Mouse (Mus musculus): ENCODE measurements around the gene AC131692.1. TPM values are rescaled to one million over a fixed set of nuclear protein-coding genes. Genes with fewer than 3 reads are reported as not detected.

The AC131692.1 gene
- polyA plus RNA-seq, 1 experiment: 5.9 TPM

GRCm38 (mm10) chr19:6102169-6102853, 8.1 kb downstream of the AC131692.1 start:
- Histone ChIP-seq H3K36me3 (ENCODE audit: control insufficient read depth, insufficient read depth, low read length, poor library complexity, severe bottlenecking) (peaks cover 11% of the 10 kb centered on the region), H3K9ac (ENCODE audit: low read depth, poor library complexity, severe bottlenecking) (no peak overlapping the region), H3K4me1 (ENCODE audit: control insufficient read depth, insufficient read depth, low read length) (peaks cover 2% of the 10 kb centered on the region), H3K27ac (ENCODE audit: insufficient read depth, low read length) (no peak overlapping the region), H3K4me3 (ENCODE audit: low read depth, low read length) (no peak overlapping the region), H3K9me3 (replicated peaks; ENCODE audit: control insufficient read depth, insufficient read depth, low read length, poor library complexity, severe bottlenecking) (no peaks in the 10 kb centered on the region), H3K27me3 (ENCODE audit: control insufficient read depth, insufficient read depth, low read length, poor library complexity, severe bottlenecking) (no peaks in the 10 kb centered on the region)
- TF ChIP-seq EP300 (IDR thresholded peaks at IDR 0.05; ENCODE audit: insufficient read depth, low read depth, low read length) (no peak), CTCF (IDR thresholded peaks at IDR 0.05; ENCODE audit: low read depth, low read length) (no peak), POLR2A (IDR thresholded peaks at IDR 0.05; ENCODE audit: insufficient read depth, low read length) (no peak)

- Histone ChIP-seq H3K4me3 (ENCODE audit: low read depth, low read length) (no peak overlapping the region), H3K9ac (ENCODE audit: low read depth, poor library complexity, severe bottlenecking) (no peak overlapping the region), H3K9me3 (replicated peaks; ENCODE audit: control insufficient read depth, insufficient read depth, low read length, poor library complexity, severe bottlenecking) (no peaks in the 10 kb centered on the region), H3K27me3 (ENCODE audit: control insufficient read depth, insufficient read depth, low read length, poor library complexity, severe bottlenecking) (no peaks in the 10 kb centered on the region), H3K4me1 (ENCODE audit: control insufficient read depth, insufficient read depth, low read length) (peaks cover 2% of the 10 kb centered on the region), H3K27ac (ENCODE audit: insufficient read depth, low read length) (no peak overlapping the region), H3K36me3 (ENCODE audit: control insufficient read depth, insufficient read depth, low read length, poor library complexity, severe bottlenecking) (0 out of 2 replicates have a peak, but pooled peaks cover 5% of the 10 kb centered on the region)
- no peak for TF ChIP-seq CTCF (IDR thresholded peaks at IDR 0.05; ENCODE audit: low read depth, low read length)
- TF ChIP-seq POLR2A (IDR thresholded peaks at IDR 0.05; ENCODE audit: insufficient read depth, low read length): no peak
- TF ChIP-seq EP300 (IDR thresholded peaks at IDR 0.05; ENCODE audit: insufficient read depth, low read depth, low read length): no peak
Measured at GRCm38 (mm10) chr19:6104476-6104875, 10.3 kb downstream of the AC131692.1 start.

- TF ChIP-seq EP300 (IDR thresholded peaks at IDR 0.05; ENCODE audit: insufficient read depth, low read depth, low read length) (no peak), POLR2A (IDR thresholded peaks at IDR 0.05; ENCODE audit: insufficient read depth, low read length) (no peak), CTCF (IDR thresholded peaks at IDR 0.05; ENCODE audit: low read depth, low read length) (no peak)
- Histone ChIP-seq H3K9me3 (replicated peaks; ENCODE audit: control insufficient read depth, insufficient read depth, low read length, poor library complexity, severe bottlenecking) (no peaks in the 10 kb centered on the region), H3K27ac (ENCODE audit: insufficient read depth, low read length) (no peak within 1 kb of the TSS), H3K9ac (ENCODE audit: low read depth, poor library complexity, severe bottlenecking) (no peak within 1 kb of the TSS), H3K4me1 (ENCODE audit: control insufficient read depth, insufficient read depth, low read length) (peaks cover 2% of the 10 kb centered on the region), H3K36me3 (ENCODE audit: control insufficient read depth, insufficient read depth, low read length, poor library complexity, severe bottlenecking) (0 out of 2 replicates have a peak, but pooled peaks cover 3% of the 10 kb centered on the region), H3K4me3 (ENCODE audit: low read depth, low read length) (no peak within 1 kb of the TSS), H3K27me3 (ENCODE audit: control insufficient read depth, insufficient read depth, low read length, poor library complexity, severe bottlenecking) (no peaks in the 10 kb centered on the region)
Measured at GRCm38 (mm10) chr19:6105586-6105985, 11.4 kb downstream of the AC131692.1 start, which contains the start of gene Naaladl1. TSS of gene Naaladl1 (plus strand) at chr19:6105782.

- Histone ChIP-seq H3K4me3 (ENCODE audit: low read depth, low read length) (no peak overlapping the region), H3K27ac (ENCODE audit: insufficient read depth, low read length) (no peak overlapping the region), H3K9ac (ENCODE audit: low read depth, poor library complexity, severe bottlenecking) (no peak overlapping the region), H3K9me3 (replicated peaks; ENCODE audit: control insufficient read depth, insufficient read depth, low read length, poor library complexity, severe bottlenecking) (no peaks in the 10 kb centered on the region), H3K4me1 (ENCODE audit: control insufficient read depth, insufficient read depth, low read length) (no peaks in the 10 kb centered on the region), H3K36me3 (ENCODE audit: control insufficient read depth, insufficient read depth, low read length, poor library complexity, severe bottlenecking) (peaks cover 14% of the 10 kb centered on the region), H3K27me3 (ENCODE audit: control insufficient read depth, insufficient read depth, low read length, poor library complexity, severe bottlenecking) (no peaks in the 10 kb centered on the region)
- TF ChIP-seq POLR2A (IDR thresholded peaks at IDR 0.05; ENCODE audit: insufficient read depth, low read length): no peak
- TF ChIP-seq CTCF (IDR thresholded peaks at IDR 0.05; ENCODE audit: low read depth, low read length): no peak
- TF ChIP-seq EP300 (IDR thresholded peaks at IDR 0.05; ENCODE audit: insufficient read depth, low read depth, low read length): no peak
Measured at GRCm38 (mm10) chr19:6113116-6113515, 18.9 kb downstream of the AC131692.1 start.

GRCm38 (mm10) chr19:6116113-6116850, 22.1 kb downstream of the AC131692.1 start:
- H3K27me3 ChIP-seq (ENCODE audit: control insufficient read depth, insufficient read depth, low read length, poor library complexity, severe bottlenecking): no peaks in the 10 kb centered on the region
- no peak overlapping the region for H3K27ac ChIP-seq (ENCODE audit: insufficient read depth, low read length)
- H3K4me3 ChIP-seq (ENCODE audit: low read depth, low read length): no peak overlapping the region
- H3K9ac ChIP-seq (ENCODE audit: low read depth, poor library complexity, severe bottlenecking): 0 out of 2 replicates have a peak overlapping the region, but pooled peaks have one; percentile 86
- peaks cover 2% of the 10 kb centered on the region for H3K4me1 ChIP-seq (ENCODE audit: control insufficient read depth, insufficient read depth, low read length)
- H3K36me3 ChIP-seq (ENCODE audit: control insufficient read depth, insufficient read depth, low read length, poor library complexity, severe bottlenecking): peaks cover 14% of the 10 kb centered on the region
- no peak for TF ChIP-seq POLR2A (IDR thresholded peaks at IDR 0.05; ENCODE audit: insufficient read depth, low read length)
- no peak for TF ChIP-seq CTCF (IDR thresholded peaks at IDR 0.05; ENCODE audit: low read depth, low read length)
- no peak for TF ChIP-seq EP300 (IDR thresholded peaks at IDR 0.05; ENCODE audit: insufficient read depth, low read depth, low read length)
- H3K9me3 ChIP-seq (replicated peaks; ENCODE audit: control insufficient read depth, insufficient read depth, low read length, poor library complexity, severe bottlenecking): no peaks in the 10 kb centered on the region

All from ES-Bruce4 (cell line).